Comparison of ENCODE assay signal across 16 mouse cellular contexts in the genomic region with DNA sequence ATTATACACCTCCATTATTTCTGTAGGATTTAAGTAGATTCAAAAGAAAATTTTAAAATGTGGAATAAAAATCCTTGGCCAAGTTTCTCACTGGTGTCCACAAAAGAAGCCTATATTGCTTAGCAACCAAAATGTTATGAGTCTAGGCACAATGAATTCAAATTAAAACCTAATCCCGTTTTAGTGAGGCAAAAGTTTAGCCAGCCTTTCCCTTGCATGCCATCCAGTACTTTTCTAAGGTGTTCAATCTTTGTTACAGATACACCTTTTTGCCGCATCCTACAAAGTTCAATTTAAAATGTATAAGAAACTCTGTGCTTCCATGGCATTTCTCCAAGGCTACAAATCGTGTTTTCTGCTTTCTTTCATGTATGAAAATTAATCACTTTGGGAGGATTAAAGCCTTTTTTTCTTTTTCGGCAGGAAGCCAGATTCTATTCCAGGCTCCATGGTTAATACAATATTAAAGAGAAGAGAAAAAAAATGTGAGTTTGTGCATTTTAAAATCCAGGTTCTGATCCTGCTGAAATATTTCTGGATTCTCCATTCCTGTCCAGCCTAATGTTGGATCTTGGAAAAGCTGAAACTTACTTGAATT.
"Had no signal": no experiment of that assay in that cellular context is flagged by ENCODE, and none has a peak within 500 bp of the region (broad histone marks: within the 10 kb centered on the region; RNA-seq: fewer than 3 reads in every experiment).

No protein-coding gene starts in this region.

- DNase-seq: kidney, adult 11 months; kidney, adult 9 months; kidney, postnatal 4 days; lung, adult 18-20 months; lung, postnatal 36 days; retina, postnatal 1 day; right cerebral cortex, postnatal 4 days; spleen, adult 18-20 months; thymus, adult 18-20 months; thymus, postnatal 14 days had no signal

- H3K4me2 ChIP-seq: limb, embryonic 13.5 days; midbrain, embryonic 12.5 days had no signal

- ATAC-seq: lung, postnatal 0 days had no signal

- H3K4me1 ChIP-seq: limb, embryonic 13.5 days; midbrain, embryonic 12.5 days had no signal

- H3K9ac ChIP-seq: limb, embryonic 13.5 days; liver, embryonic 14.5 days; midbrain, embryonic 12.5 days had no signal

- H3K27ac ChIP-seq: kidney, postnatal 0 days; layer of hippocampus, adult 2 months; limb, embryonic 13.5 days; liver, embryonic 14.5 days; midbrain, embryonic 12.5 days had no signal

- H3K27me3 ChIP-seq: limb, embryonic 13.5 days; midbrain, embryonic 12.5 days had no signal

- H3K4me3 ChIP-seq: layer of hippocampus, adult 2 months; limb, embryonic 13.5 days; midbrain, embryonic 12.5 days had no signal

- H3K36me3 ChIP-seq: limb, embryonic 13.5 days; midbrain, embryonic 12.5 days had no signal

- H3K9me3 ChIP-seq: limb, embryonic 13.5 days; midbrain, embryonic 12.5 days had no signal
